In the genomic region with DNA sequence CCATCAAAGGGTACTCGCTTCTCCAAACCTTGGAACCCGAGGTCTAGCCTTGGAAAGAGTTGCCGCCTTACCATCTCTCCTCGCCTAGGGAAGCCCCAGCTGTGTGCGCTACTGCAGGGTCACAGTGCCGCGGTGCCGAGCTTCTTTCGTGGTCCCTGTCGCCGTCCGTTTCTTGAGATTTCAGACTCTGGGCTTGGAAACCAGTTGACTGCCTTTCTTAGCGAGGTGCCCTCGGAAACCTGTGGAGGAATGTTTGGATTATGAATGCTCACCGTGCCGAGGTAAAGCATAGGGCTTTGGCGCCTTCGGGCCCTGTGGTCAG, we compare ENCODE assay signal across 9 mouse cellular contexts. TPM values are rescaled to one million over a fixed set of nuclear protein-coding genes. Genes with fewer than 3 reads are reported as not detected.
A peak's percentile ranks its signal among the peaks of the same experiment; 100 is the strongest.
DNase-seq lines count a peak whose midpoint lies in the region; ATAC-seq and TF ChIP-seq lines count a peak whose summit lies in the region.
"Had no signal": no experiment of that assay in that cellular context is flagged by ENCODE, and none has a peak within 500 bp of the region (broad histone marks: within the 10 kb centered on the region; RNA-seq: fewer than 3 reads in every experiment).

No protein-coding gene starts in this region.

- H3K27me3 ChIP-seq in heart, embryonic 12.5 days (replicated peaks): peaks cover 25% of the 10 kb centered on the region
- no peaks in the 10 kb centered on the region for H3K27me3 ChIP-seq in G1E (ENCODE audit: insufficient read depth, low read length)
- H3K27me3 ChIP-seq in hindbrain, embryonic 11.5 days (ENCODE audit: control insufficient read depth, insufficient read depth, low read length): peaks cover 25% of the 10 kb centered on the region

- peak overlapping the region; percentile 80 for H3K4me2 ChIP-seq in heart, embryonic 12.5 days
- H3K4me2 ChIP-seq in hindbrain, embryonic 11.5 days (replicated peaks; ENCODE audit: low read depth, low read length): peak overlapping the region; percentile 94

- WGBS in heart, embryonic 12.5 days: 2% methylated on average over 18 of the region's 18 CpGs
- WGBS in hindbrain, embryonic 11.5 days: 2% methylated on average over 18 of the region's 18 CpGs
- WGBS in macrophage (ENCODE audit: missing documents): 13% methylated on average over 11 of the region's 18 CpGs

- ATAC-seq in heart, embryonic 12.5 days (ENCODE audit: insufficient number of reproducible peaks, low FRiP score): 0 out of 2 replicates have a peak, but pooled peaks have one; percentile 49
- ATAC-seq in G1E (ENCODE audit: extremely low read depth, insufficient number of reproducible peaks, low FRiP score, poor library complexity, severe bottlenecking): no peak
- no peak for ATAC-seq in hindbrain, embryonic 11.5 days (ENCODE audit: low FRiP score)

- no peaks in the 10 kb centered on the region; the same call in 1 of the 2 replicates for H3K36me3 ChIP-seq in heart, embryonic 12.5 days
- H3K36me3 ChIP-seq in G1E (replicated peaks) (peaks cover 28% of the 10 kb centered on the region), macrophage (ENCODE audit: inconsistent target) (no peaks in the 10 kb centered on the region)
- no peaks in the 10 kb centered on the region for H3K36me3 ChIP-seq in hindbrain, embryonic 11.5 days (ENCODE audit: control insufficient read depth, insufficient read depth, low read length)

- H3K9ac ChIP-seq in heart, embryonic 12.5 days: peak overlapping the region; percentile 73
- H3K9ac ChIP-seq in hindbrain, embryonic 11.5 days (ENCODE audit: low read depth, low read length): no peak overlapping the region

- no peak for DNase-seq in heart, postnatal 36 days
- DNase-seq in G1E (ENCODE audit: low spot score) (peak; percentile 50), MN1 (ENCODE audit: low spot score) (no peak)
- peak; percentile 15 for DNase-seq in hindbrain, embryonic 11.5 days (ENCODE audit: low spot score)
- no peak for DNase-seq in Muller cell, postnatal 12 days (ENCODE audit: inconsistent ontology term)
- no peak for DNase-seq in cerebellum, adult 8-10 months

- TF ChIP-seq CTCF in G1E (IDR thresholded peaks at IDR 0.05; ENCODE audit: low read depth, low read length): no peak

- 0 out of 2 replicates have a peak, but pooled peaks cover 3% of the 10 kb centered on the region for H3K9me3 ChIP-seq in heart, embryonic 12.5 days (replicated peaks)
- 0 out of 2 replicates have a peak, but pooled peaks cover 4% of the 10 kb centered on the region for H3K9me3 ChIP-seq in G1E (replicated peaks)
- H3K9me3 ChIP-seq in hindbrain, embryonic 11.5 days (ENCODE audit: control insufficient read depth, low read length): no peaks in the 10 kb centered on the region

- peaks cover 32% of the 10 kb centered on the region for H3K4me1 ChIP-seq in heart, embryonic 12.5 days (replicated peaks)
- H3K4me1 ChIP-seq in G1E (ENCODE audit: insufficient read depth, low read depth, low read length): peaks cover 86% of the 10 kb centered on the region
- no peaks in the 10 kb centered on the region for H3K4me1 ChIP-seq in hindbrain, embryonic 11.5 days (replicated peaks; ENCODE audit: control insufficient read depth, insufficient read depth, low read length)

- no peaks in the 10 kb centered on the region for H3K79me2 ChIP-seq in macrophage (ENCODE audit: inconsistent target)

- peak overlapping the region; percentile 51 for H3K27ac ChIP-seq in heart, embryonic 12.5 days (ENCODE audit: poor library complexity, severe bottlenecking)
- no peak overlapping the region for H3K27ac ChIP-seq in hindbrain, embryonic 11.5 days (ENCODE audit: low read depth, low read length)
- H3K27ac ChIP-seq in macrophage: no peak overlapping the region

- H3K4me3 ChIP-seq in heart, embryonic 12.5 days: peak overlapping the region; percentile 69
- H3K4me3 ChIP-seq in G1E (ENCODE audit: low read depth, low read length) (peak overlapping the region; percentile 85), macrophage (ENCODE audit: inconsistent target) (peak overlapping the region; percentile 26)
- peak overlapping the region; percentile 78 for H3K4me3 ChIP-seq in hindbrain, embryonic 11.5 days (ENCODE audit: low read depth, low read length)

- intact Hi-C loops in heart, postnatal 36 days (cut with DNase I): loop anchor here (5.0 kb wide), 1 partner anchor 224 kb away; no protein-coding TSS in a partner anchor

RNA-seq across cellular contexts. Expression of a gene that starts 0.6 kb away (rescaled TPM):
- 19.8 and 22.7 TPM in 2 replicates for polyA plus RNA-seq in heart, embryonic 12.5 days (2016; fragmentation: Nextera tagmentation; extraction: Ambion mirVana)
- total RNA-seq in heart, postnatal 36 days (2021): 1 to 10 TPM; 4.8 to 4.9 TPM
- 11.5 and 17.4 TPM in 2 replicates for total RNA-seq in G1E (2014; fragmentation: Nextera tagmentation)
- 5.7 and 7.4 TPM in 2 replicates for total RNA-seq in G1E (2017)
- 10.7 and 12.0 TPM in 2 replicates for polyA plus RNA-seq in G1E (2012)
- polyA plus RNA-seq in hindbrain, embryonic 11.5 days (2014; fragmentation: Nextera tagmentation; extraction: Ambion mirVana): 12.9 and 13.0 TPM in 2 replicates
- 1 to 10 TPM in 14 of 26 experiments, under 1 TPM in 9, not detected in 3; 0.43 to 3.1 (median 1.1) TPM for total RNA-seq in macrophage (2018; cell fraction: chromatin; rRNA removed)
- total RNA-seq in macrophage (2018; cell fraction: cytosol; rRNA removed): 1 to 10 TPM in 3 of 26 experiments, under 1 TPM in 23; 0.17 to 1.8 (median 0.58) TPM
- 1 to 10 TPM in 12 of 26 experiments, under 1 TPM in 12, not detected in 2; 0.17 to 4.2 (median 0.96) TPM for total RNA-seq in macrophage (2018; cell fraction: nucleus; rRNA removed)
- polyA plus RNA-seq in macrophage (2018): 0.34 to 2.2 TPM in 2 of 3 replicates, not detected in the other

RNA-seq across cellular contexts. Expression of a gene that starts 42.0 kb away (rescaled TPM):
- polyA plus RNA-seq in heart, embryonic 12.5 days (2016; fragmentation: Nextera tagmentation; extraction: Ambion mirVana): 364 and 372 TPM in 2 replicates
- 100 to 1,000 TPM; 403 to 406 TPM for total RNA-seq in heart, postnatal 36 days (2021)
- total RNA-seq in G1E (2014; fragmentation: Nextera tagmentation): 206 and 208 TPM in 2 replicates
- total RNA-seq in G1E (2017): 458 and 554 TPM in 2 replicates
- polyA plus RNA-seq in G1E (2012): 150 and 233 TPM in 2 replicates
- polyA plus RNA-seq in hindbrain, embryonic 11.5 days (2014; fragmentation: Nextera tagmentation; extraction: Ambion mirVana): 261 and 286 TPM in 2 replicates
- total RNA-seq in macrophage (2018; cell fraction: chromatin; rRNA removed): 100 to 1,000 TPM; 161 to 346 (median 228) TPM
- 1,000 to 10,000 TPM; 1,755 to 3,109 (median 2,314) TPM for total RNA-seq in macrophage (2018; cell fraction: cytosol; rRNA removed)
- total RNA-seq in macrophage (2018; cell fraction: nucleus; rRNA removed): 1,000 to 10,000 TPM in 24 of 26 experiments, 100 to 1,000 TPM in 2; 387 to 1,951 (median 1,468) TPM
- polyA plus RNA-seq in macrophage (2018): 2,068 to 3,979 TPM (median 3,748 TPM) in 3 replicates

RNA-seq across cellular contexts. Expression of a gene that starts 53.0 kb away (rescaled TPM):
- 167 and 180 TPM in 2 replicates for polyA plus RNA-seq in heart, embryonic 12.5 days (2016; fragmentation: Nextera tagmentation; extraction: Ambion mirVana)
- 100 to 1,000 TPM; 573 to 582 TPM for total RNA-seq in heart, postnatal 36 days (2021)
- total RNA-seq in G1E (2014; fragmentation: Nextera tagmentation) (not detected in 2 replicates), G1E (2017) (0.06 and 0.22 TPM in 2 replicates)
- polyA plus RNA-seq in G1E (2012) (not detected in 2 replicates), macrophage (2018) (0.04 TPM in 1 of 3 replicates, not detected in the others)
- 0.26 and 0.32 TPM in 2 replicates for polyA plus RNA-seq in hindbrain, embryonic 11.5 days (2014; fragmentation: Nextera tagmentation; extraction: Ambion mirVana)
- 1 to 10 TPM in 1 of 26 experiments, under 1 TPM in 10, not detected in 15; 0.12 to 1.0 (median 0.63) TPM for total RNA-seq in macrophage (2018; cell fraction: chromatin; rRNA removed)
- under 1 TPM in 15 of 26 experiments, not detected in 11; under 0.01 to 0.10 (median 0.06) TPM for total RNA-seq in macrophage (2018; cell fraction: cytosol; rRNA removed)
- total RNA-seq in macrophage (2018; cell fraction: nucleus; rRNA removed): under 1 TPM in 11 of 26 experiments, not detected in 15; 0.11 to 0.76 (median 0.30) TPM
- total RNA-seq: CH12.LX had no signal

Comparison
In these comparisons a context has a peak if more than half of its experiments do, and no peak if none do; other contexts are left out.
1. H3K4me3 ChIP-seq: peak in every context shown above with its lines; median percentile 85 in G1E; 78 in hindbrain, embryonic 11.5 days; 69 in heart, embryonic 12.5 days; 26 in macrophage.
2. DNase-seq: peak in G1E (single experiment) and hindbrain, embryonic 11.5 days (single experiment); none in heart, postnatal 36 days (0 of 2), MN1 (single experiment), Muller cell, postnatal 12 days (single experiment) and cerebellum, adult 8-10 months (single experiment).
3. RNA of a gene that starts 53.0 kb away (polyA plus RNA-seq): 167 to 180 TPM in heart, embryonic 12.5 days; 0.26 to 0.32 TPM in hindbrain, embryonic 11.5 days, 0.04 TPM in macrophage and not detected in G1E; every median in the first group is over 100 times any median in the second.